Mouse (Mus musculus): ENCODE results near the gene Otog.

DNA sequence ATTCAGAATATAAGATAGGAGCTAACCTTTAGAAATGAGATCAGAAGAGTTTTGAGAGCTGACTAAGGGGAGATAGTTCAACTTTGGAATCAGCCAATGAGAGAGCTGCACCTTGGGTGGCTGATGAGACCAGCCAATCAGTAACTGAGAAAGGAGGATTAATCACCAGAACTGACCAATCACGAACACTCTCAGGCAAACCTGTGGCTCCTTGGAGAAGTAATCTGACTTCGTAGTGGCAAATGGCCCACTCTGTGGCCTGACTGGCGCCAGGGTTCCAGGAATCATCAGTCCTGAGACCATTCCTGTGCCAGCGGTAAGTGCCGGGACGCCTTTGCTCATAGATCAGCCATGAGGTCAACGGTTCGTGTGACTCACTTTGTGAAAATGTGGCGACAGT is 96.6 kb downstream of the Otog start:
- TF ChIP-seq CTCF (IDR thresholded peaks at IDR 0.05; ENCODE audit: borderline replicate concordance, insufficient read depth, low read depth, low read length) (no peak), POLR2A (IDR thresholded peaks at IDR 0.05; ENCODE audit: borderline replicate concordance, insufficient read depth, low read length) (no peak)

All from cerebellum, adult 2 months (tissue).